In genomic region chr5:105686331-105686995, GRCm38 (mm10) we compare ENCODE assay signal across 15 mouse cellular contexts. TPM values are rescaled to one million over a fixed set of nuclear protein-coding genes. Genes with fewer than 3 reads are reported as not detected.
DNase-seq lines count a peak whose midpoint lies in the region; ATAC-seq and TF ChIP-seq lines count a peak whose summit lies in the region.
"Had no signal": no experiment of that assay in that cellular context is flagged by ENCODE, and none has a peak within 500 bp of the region (broad histone marks: within the 10 kb centered on the region; RNA-seq: fewer than 3 reads in every experiment).

No protein-coding gene starts in this region.

- TF ChIP-seq EP300 in liver, embryonic 14.5 days (IDR thresholded peaks at IDR 0.05; ENCODE audit: low read depth): no peak
- TF ChIP-seq EP300 in MEL (IDR thresholded peaks at IDR 0.05; ENCODE audit: low read depth in 1 of 2, low read length in 2 of 2): no peak

- no peak for DNase-seq in liver, embryonic 14.5 days (ENCODE audit: low read depth in 3 of 3, low spot score in 3 of 3)
- DNase-seq in liver (no peak), MEL (ENCODE audit: low read depth, low spot score) (no peak)
- DNase-seq in CD4-positive helper T cell, adult 2 months (ENCODE audit: low read depth, low spot score): peak; percentile 69
- DNase-seq in naive thymus-derived CD4-positive, alpha-beta T cell, adult 2 months (ENCODE audit: low read depth): peak; percentile 29
- DNase-seq in right cerebral cortex, postnatal 4 days: no peak
- DNase-seq in ovary, postnatal 10 days (ENCODE audit: low spot score): no peak
- DNase-seq in adrenal gland, adult 18-20 months (ENCODE audit: low spot score in 2 of 2): no peak
- DNase-seq: adrenal gland, postnatal 25 days; cerebellum, postnatal 36 days; gastrocnemius, postnatal 25 days; kidney, postnatal 25 days had no signal

- WGBS in liver, embryonic 14.5 days (ENCODE audit: insufficient replicate concordance): 41% methylated on average over 12 of the region's 12 CpGs

- no peak overlapping the region for H3K4me3 ChIP-seq in liver, embryonic 14.5 days (ENCODE audit: insufficient read depth in 1 of 2, low read depth in 2 of 2, low read length in 2 of 2)
- no peak overlapping the region for H3K4me3 ChIP-seq in MEL (ENCODE audit: control insufficient read depth in 1 of 2, insufficient read depth in 1 of 2, low read depth in 2 of 2, low read length in 2 of 2)
- H3K4me3 ChIP-seq: embryonic facial prominence, embryonic 13.5 days; left cerebral cortex, adult 2 months had no signal

- no peak for TF ChIP-seq POLR2A in MEL (IDR thresholded peaks at IDR 0.05; ENCODE audit: control insufficient read depth in 1 of 2, insufficient read depth in 1 of 2, low read depth in 1 of 2, low read length in 2 of 2, poor library complexity in 1 of 2)

- H3K4me2 ChIP-seq in liver, embryonic 14.5 days (ENCODE audit: low read depth): no peak overlapping the region
- H3K4me2 ChIP-seq: embryonic facial prominence, embryonic 13.5 days had no signal

- H3K27ac ChIP-seq in liver, embryonic 14.5 days: no peak overlapping the region
- no peak overlapping the region for H3K27ac ChIP-seq in MEL (ENCODE audit: control insufficient read depth, low read depth, low read length)
- H3K27ac ChIP-seq: embryonic facial prominence, embryonic 13.5 days; left cerebral cortex, adult 2 months had no signal

- H3K9ac ChIP-seq in liver, embryonic 14.5 days (replicated peaks): no peak overlapping the region
- no peak overlapping the region for H3K9ac ChIP-seq in MEL (ENCODE audit: control insufficient read depth, low read depth, low read length, poor library complexity, severe bottlenecking)
- H3K9ac ChIP-seq: embryonic facial prominence, embryonic 13.5 days had no signal

- H3K36me3 ChIP-seq in liver, embryonic 14.5 days (replicated peaks; ENCODE audit: control insufficient read depth, insufficient read depth, low read depth): no peaks in the 10 kb centered on the region
- H3K36me3 ChIP-seq in MEL (ENCODE audit: control insufficient read depth in 1 of 2, insufficient read depth in 2 of 2, low read length in 2 of 2): no peaks in the 10 kb centered on the region
- H3K36me3 ChIP-seq: embryonic facial prominence, embryonic 13.5 days had no signal

- peak; percentile 18 for TF ChIP-seq RAD21 in MEL (IDR thresholded peaks at IDR 0.05; ENCODE audit: low read depth, low read length)

- no peaks in the 10 kb centered on the region for H3K79me2 ChIP-seq in MEL (ENCODE audit: control insufficient read depth, insufficient read depth, low read length, poor library complexity)

- TF ChIP-seq CTCF in liver, embryonic 14.5 days (IDR thresholded peaks at IDR 0.05; ENCODE audit: low read depth): 0 out of 2 replicates have a peak, but pooled peaks have one; percentile 19
- peak in 2 of 3 experiments; percentile 35 to 38; a peak in 4 of 6 replicates for TF ChIP-seq CTCF in MEL (IDR thresholded peaks at IDR 0.05 in 2 of 3, conservative IDR thresholded peaks at IDR 0.05 in 1 of 3; ENCODE audit: control insufficient read depth in 1 of 3, insufficient read depth in 1 of 3, low read depth in 2 of 3, low read length in 3 of 3, poor library complexity in 1 of 3, severe bottlenecking in 1 of 3)

- ATAC-seq in liver, embryonic 14.5 days (ENCODE audit: insufficient read depth): no peak
- ATAC-seq: forebrain, embryonic 14.5 days had no signal

- no peaks in the 10 kb centered on the region for H3K9me3 ChIP-seq in liver, embryonic 14.5 days (ENCODE audit: control insufficient read depth, low read length)
- H3K9me3 ChIP-seq in MEL (replicated peaks; ENCODE audit: insufficient read depth, low read length): no peaks in the 10 kb centered on the region
- H3K9me3 ChIP-seq: embryonic facial prominence, embryonic 13.5 days had no signal

- peaks cover 0 to 6% of the 10 kb centered on the region in 2 experiments; a peak in 2 of 4 replicates for H3K4me1 ChIP-seq in liver, embryonic 14.5 days (replicated peaks; ENCODE audit: control insufficient read depth in 2 of 2, insufficient read depth in 2 of 2, low read length in 1 of 2)
- H3K4me1 ChIP-seq in MEL (ENCODE audit: control insufficient read depth in 1 of 2, insufficient read depth in 2 of 2, low read length in 2 of 2): no peaks in the 10 kb centered on the region

- H3K27me3 ChIP-seq in liver, embryonic 14.5 days (ENCODE audit: control insufficient read depth, insufficient read depth, low read length): no peaks in the 10 kb centered on the region
- H3K27me3 ChIP-seq in MEL (ENCODE audit: control insufficient read depth in 1 of 2, insufficient read depth in 2 of 2, low read length in 2 of 2): no peaks in the 10 kb centered on the region
- H3K27me3 ChIP-seq: embryonic facial prominence, embryonic 13.5 days had no signal

TF ChIP-seq in MEL, 35 proteins besides CTCF, POLR2A, EP300 and RAD21:
- TF ChIP-seq ZC3H11A (IDR thresholded peaks at IDR 0.05; ENCODE audit: low read depth, low read length) (0 out of 2 replicates have a peak, but pooled peaks have one; percentile 21), KAT2A (conservative IDR thresholded peaks at IDR 0.05; ENCODE audit: low read depth, low read length) (no peak), GABPA (IDR thresholded peaks at IDR 0.05; ENCODE audit: low read depth, low read length) (no peak), MXI1 (IDR thresholded peaks at IDR 0.05; ENCODE audit: low read depth, low read length) (no peak), SIN3A (IDR thresholded peaks at IDR 0.05; ENCODE audit: low read length) (no peak), SMC3 (IDR thresholded peaks at IDR 0.05; ENCODE audit: low read depth, low read length) (peak; percentile 49)

RNA-seq across cellular contexts. Expression of gene Lrrc8d, which starts 13.3 kb away (rescaled TPM):
- 2.5 and 3.3 TPM in 2 replicates for polyA plus RNA-seq in liver, embryonic 14.5 days (2012; rRNA removed)
- 7.5 and 7.8 TPM in 2 replicates for polyA plus RNA-seq in liver, embryonic 14.5 days (2014; fragmentation: Nextera tagmentation; extraction: Ambion mirVana)
- total RNA-seq in MEL (2012; rRNA removed): 11.4 and 13.3 TPM in 2 replicates
- polyA plus RNA-seq in MEL (2012; ENCODE audit: insufficient read depth in 1 of 2, insufficient read length in 2 of 2, low read depth in 1 of 2, low replicate concordance in 2 of 2, missing spikeins in 1 of 2): 100 to 1,000 TPM in 1 of 2 experiments, 10 to 100 TPM in 1; 21.9 to 258 TPM
- total RNA-seq in adrenal gland, adult 18-20 months (2021): 100 to 1,000 TPM in 1 of 2 experiments, 10 to 100 TPM in 1; 81.3 to 105 TPM

Comparison
In these comparisons a context has a peak if more than half of its experiments do, and no peak if none do; other contexts are left out.
1. DNase-seq: peak in CD4-positive helper T cell, adult 2 months (single experiment) and naive thymus-derived CD4-positive, alpha-beta T cell, adult 2 months (single experiment); none in liver, embryonic 14.5 days (0 of 3), liver (single experiment), MEL (single experiment), right cerebral cortex, postnatal 4 days (single experiment), ovary, postnatal 10 days (single experiment) and adrenal gland, adult 18-20 months (0 of 2).